20 mouse cellular contexts compared by ENCODE assay signal in genomic region chr5:100044030-100044429, GRCm38 (mm10). TPM values are rescaled to one million over a fixed set of nuclear protein-coding genes. Genes with fewer than 3 reads are reported as not detected.
A peak's percentile ranks its signal among the peaks of the same experiment; 100 is the strongest.
DNase-seq lines count a peak whose midpoint lies in the region; ATAC-seq and TF ChIP-seq lines count a peak whose summit lies in the region.
"Had no signal": no experiment of that assay in that cellular context is flagged by ENCODE, and none has a peak within 500 bp of the region (broad histone marks: within the 10 kb centered on the region; RNA-seq: fewer than 3 reads in every experiment).

No protein-coding gene starts in this region.

- H3K27me3 ChIP-seq in liver, embryonic 16.5 days (ENCODE audit: control insufficient read depth, insufficient read depth, low read depth, low read length), result no peaks in the 10 kb centered on the region
- no peaks in the 10 kb centered on the region for H3K27me3 ChIP-seq in liver, embryonic 12.5 days (replicated peaks)
- no peaks in the 10 kb centered on the region for H3K27me3 ChIP-seq in E14TG2a.4 (ENCODE audit: insufficient read depth, low read length)
- no peaks in the 10 kb centered on the region for H3K27me3 ChIP-seq in stomach, embryonic 16.5 days (ENCODE audit: control insufficient read depth, insufficient read depth, low read length)
- no peaks in the 10 kb centered on the region for H3K27me3 ChIP-seq in midbrain, embryonic 13.5 days
- H3K27me3 ChIP-seq: embryonic facial prominence, embryonic 12.5 days; forebrain, embryonic 13.5 days; heart, embryonic 15.5 days; hindbrain, embryonic 13.5 days; limb, embryonic 13.5 days; midbrain, embryonic 15.5 days; neural tube, embryonic 12.5 days; Patski; stomach, embryonic 15.5 days had no signal

- TF ChIP-seq CTCF in E14TG2a.4 (conservative IDR thresholded peaks at IDR 0.05; ENCODE audit: low read length), result no peak

- peaks cover 27% of the 10 kb centered on the region for H3K4me1 ChIP-seq in liver, embryonic 16.5 days (ENCODE audit: control insufficient read depth, low read depth, low read length)
- peaks cover 66% of the 10 kb centered on the region for H3K4me1 ChIP-seq in liver, embryonic 12.5 days
- H3K4me1 ChIP-seq in E14TG2a.4 (replicated peaks; ENCODE audit: low read depth, low read length), result peaks cover 71% of the 10 kb centered on the region
- H3K4me1 ChIP-seq in ES-E14 (ENCODE audit: control insufficient read depth in 2 of 2, insufficient read depth in 2 of 2, low read length in 2 of 2, poor library complexity in 1 of 2), result peaks cover 8 to 9% of the 10 kb centered on the region in 2 experiments
- peaks cover 22% of the 10 kb centered on the region for H3K4me1 ChIP-seq in stomach, embryonic 16.5 days (ENCODE audit: control insufficient read depth, insufficient read depth, low read length)
- H3K4me1 ChIP-seq in midbrain, embryonic 13.5 days (replicated peaks), result peaks cover 69% of the 10 kb centered on the region

- WGBS in liver, embryonic 16.5 days (ENCODE audit: insufficient replicate concordance), result 56% methylated on average over 4 of the region's 4 CpGs
- 68% methylated on average over 4 of the region's 4 CpGs for WGBS in liver, embryonic 12.5 days (ENCODE audit: insufficient replicate concordance)
- WGBS in stomach, embryonic 16.5 days, result 71% methylated on average over 4 of the region's 4 CpGs
- 83% methylated on average over 4 of the region's 4 CpGs for WGBS in midbrain, embryonic 13.5 days

- H3K4me3 ChIP-seq in liver, embryonic 16.5 days (ENCODE audit: low read depth, low read length), result no peak overlapping the region
- no peak overlapping the region for H3K4me3 ChIP-seq in liver, embryonic 12.5 days
- H3K4me3 ChIP-seq in E14TG2a.4 (replicated peaks; ENCODE audit: low read length) (peak overlapping the region; percentile 98), ES-E14 (ENCODE audit: insufficient read depth in 1 of 2, low read depth in 1 of 2, low read length in 2 of 2, poor library complexity in 1 of 2, severe bottlenecking in 1 of 2) (peak overlapping the region; percentile 29 to 36; a peak in 3 of 4 replicates)
- H3K4me3 ChIP-seq in stomach, embryonic 16.5 days (replicated peaks; ENCODE audit: low read length), result no peak overlapping the region
- H3K4me3 ChIP-seq in midbrain, embryonic 13.5 days (replicated peaks), result no peak overlapping the region
- H3K4me3 ChIP-seq: embryonic facial prominence, embryonic 12.5 days; forebrain, embryonic 13.5 days; heart, embryonic 15.5 days; hindbrain, embryonic 13.5 days; limb, embryonic 13.5 days; midbrain, embryonic 15.5 days; neural tube, embryonic 12.5 days; stomach, embryonic 15.5 days had no signal

- in situ Hi-C loops in ES-E14 (cut with MboI; ENCODE audit: low sequenced_read_pairs in 2 of 2, unreplicated experiment in 2 of 2), result no loop called here

- peak; percentile 87 for DNase-seq in ES-E14 (ENCODE audit: low read depth, low spot score)
- DNase-seq in ovary, postnatal 14 days (ENCODE audit: low spot score), result no peak
- DNase-seq: B cell, adult 2 months; retina, postnatal 1 day had no signal

- H3K36me3 ChIP-seq in liver, embryonic 16.5 days (ENCODE audit: control insufficient read depth, insufficient read depth), result no peaks in the 10 kb centered on the region
- H3K36me3 ChIP-seq in liver, embryonic 12.5 days, result peaks cover 16% of the 10 kb centered on the region
- peaks cover 33% of the 10 kb centered on the region for H3K36me3 ChIP-seq in E14TG2a.4 (ENCODE audit: insufficient read depth, low read length)
- peaks cover 2% of the 10 kb centered on the region; the same call in 1 of the 2 replicates for H3K36me3 ChIP-seq in ES-E14 (ENCODE audit: control insufficient read depth, insufficient read depth, low read length, poor library complexity, severe bottlenecking)
- H3K36me3 ChIP-seq in stomach, embryonic 16.5 days (ENCODE audit: control insufficient read depth, insufficient read depth, low read length), result no peaks in the 10 kb centered on the region
- H3K36me3 ChIP-seq in midbrain, embryonic 13.5 days, result no peaks in the 10 kb centered on the region
- H3K36me3 ChIP-seq: heart, embryonic 15.5 days; hindbrain, embryonic 13.5 days; midbrain, embryonic 15.5 days; neural tube, embryonic 12.5 days; stomach, embryonic 15.5 days had no signal

- 0 out of 2 replicates have a peak overlapping the region, but pooled peaks have one; percentile 16 for H3K27ac ChIP-seq in liver, embryonic 16.5 days (ENCODE audit: low read length)
- H3K27ac ChIP-seq in liver, embryonic 12.5 days, result no peak overlapping the region; the same call in 1 of the 2 replicates
- peak overlapping the region; percentile 90; the same call in 1 of the 2 replicates for H3K27ac ChIP-seq in ES-E14 (ENCODE audit: insufficient read depth, low read depth, low read length, poor library complexity, severe bottlenecking)
- peak overlapping the region; percentile 12; the same call in 1 of the 2 replicates for H3K27ac ChIP-seq in stomach, embryonic 16.5 days (ENCODE audit: low read length)
- H3K27ac ChIP-seq in midbrain, embryonic 13.5 days, result no peak overlapping the region
- H3K27ac ChIP-seq: embryonic facial prominence, embryonic 12.5 days; forebrain, embryonic 13.5 days; heart, embryonic 15.5 days; hindbrain, embryonic 13.5 days; limb, embryonic 13.5 days; liver, embryonic 14.5 days; midbrain, embryonic 15.5 days; neural tube, embryonic 12.5 days; stomach, embryonic 15.5 days had no signal

- no peak overlapping the region for H3K9ac ChIP-seq in liver, embryonic 16.5 days (ENCODE audit: low read depth, low read length)
- H3K9ac ChIP-seq in liver, embryonic 12.5 days, result no peak overlapping the region
- H3K9ac ChIP-seq in ES-E14 (ENCODE audit: insufficient read depth, low read depth, low read length, poor library complexity, severe bottlenecking), result no peak overlapping the region
- no peak overlapping the region for H3K9ac ChIP-seq in stomach, embryonic 16.5 days (ENCODE audit: low read length)
- H3K9ac ChIP-seq in midbrain, embryonic 13.5 days (replicated peaks), result no peak overlapping the region
- H3K9ac ChIP-seq: embryonic facial prominence, embryonic 12.5 days; forebrain, embryonic 13.5 days; heart, embryonic 15.5 days; hindbrain, embryonic 13.5 days; limb, embryonic 13.5 days; liver, embryonic 14.5 days; midbrain, embryonic 15.5 days; neural tube, embryonic 12.5 days; stomach, embryonic 15.5 days had no signal

- H3K9me3 ChIP-seq in liver, embryonic 16.5 days (replicated peaks; ENCODE audit: control insufficient read depth, low read length), result no peaks in the 10 kb centered on the region
- H3K9me3 ChIP-seq in liver, embryonic 12.5 days (replicated peaks), result no peaks in the 10 kb centered on the region
- H3K9me3 ChIP-seq in E14TG2a.4 (ENCODE audit: low read length), result no peaks in the 10 kb centered on the region
- H3K9me3 ChIP-seq in ES-E14 (ENCODE audit: control insufficient read depth, insufficient read depth, low read depth, low read length), result no peaks in the 10 kb centered on the region
- no peaks in the 10 kb centered on the region for H3K9me3 ChIP-seq in stomach, embryonic 16.5 days (replicated peaks; ENCODE audit: control insufficient read depth, low read length)
- H3K9me3 ChIP-seq in midbrain, embryonic 13.5 days, result no peaks in the 10 kb centered on the region
- H3K9me3 ChIP-seq: embryonic facial prominence, embryonic 12.5 days; forebrain, embryonic 13.5 days; heart, embryonic 15.5 days; hindbrain, embryonic 13.5 days; limb, embryonic 13.5 days; midbrain, embryonic 15.5 days; neural tube, embryonic 12.5 days; stomach, embryonic 15.5 days had no signal

- no peak overlapping the region for H3K4me2 ChIP-seq in liver, embryonic 16.5 days (ENCODE audit: low read depth, low read length)
- no peak overlapping the region for H3K4me2 ChIP-seq in liver, embryonic 12.5 days
- no peak overlapping the region for H3K4me2 ChIP-seq in stomach, embryonic 16.5 days (ENCODE audit: low read depth, low read length)
- H3K4me2 ChIP-seq in midbrain, embryonic 13.5 days (replicated peaks), result no peak overlapping the region
- H3K4me2 ChIP-seq: embryonic facial prominence, embryonic 12.5 days; forebrain, embryonic 13.5 days; heart, embryonic 15.5 days; hindbrain, embryonic 13.5 days; limb, embryonic 13.5 days; midbrain, embryonic 15.5 days; neural tube, embryonic 12.5 days; stomach, embryonic 15.5 days had no signal

- no peak for ATAC-seq in liver, embryonic 16.5 days (ENCODE audit: low read depth)
- no peak for ATAC-seq in liver, embryonic 12.5 days
- ATAC-seq in stomach, embryonic 16.5 days (ENCODE audit: insufficient read depth, low FRiP score), result no peak
- no peak for ATAC-seq in midbrain, embryonic 13.5 days
- ATAC-seq: activated CD4-positive, CD25-positive, alpha-beta regulatory T cell, adult 4 months; forebrain, embryonic 13.5 days; midbrain, embryonic 15.5 days; Patski had no signal

TF ChIP-seq in ES-E14, 5 proteins besides CTCF, POLR2A, EP300 and RAD21:
- TF ChIP-seq ZNF384 (IDR thresholded peaks at IDR 0.05; ENCODE audit: low read depth, low read length) (peak; percentile 91), HCFC1 (IDR thresholded peaks at IDR 0.05; ENCODE audit: borderline replicate concordance, insufficient read depth, low read length) (no peak)

RNA-seq across cellular contexts. Expression of gene Enoph1, which starts 4.2 kb away (rescaled TPM):
- polyA plus RNA-seq in liver, embryonic 16.5 days (2015; fragmentation: Nextera tagmentation; extraction: Ambion mirVana), result 14.0 and 15.5 TPM in 2 replicates
- polyA plus RNA-seq in liver, embryonic 12.5 days (2016; fragmentation: Nextera tagmentation; extraction: Ambion mirVana), result 30.7 and 33.8 TPM in 2 replicates
- total RNA-seq in ES-E14 (2012; rRNA removed), result 81.5 and 88.8 TPM in 2 replicates
- polyA plus RNA-seq in stomach, embryonic 16.5 days (2015; fragmentation: Nextera tagmentation; extraction: Ambion mirVana), result 42.2 and 48.3 TPM in 2 replicates
- 39.4 and 40.5 TPM in 2 replicates for polyA plus RNA-seq in midbrain, embryonic 13.5 days (2015; fragmentation: Nextera tagmentation; extraction: Ambion mirVana)

RNA-seq across cellular contexts. Expression of gene Hnrnpdl, which starts 4.6 kb away (rescaled TPM):
- 37.8 and 40.5 TPM in 2 replicates for polyA plus RNA-seq in liver, embryonic 16.5 days (2015; fragmentation: Nextera tagmentation; extraction: Ambion mirVana)
- polyA plus RNA-seq in liver, embryonic 12.5 days (2016; fragmentation: Nextera tagmentation; extraction: Ambion mirVana), result 88.2 and 90.9 TPM in 2 replicates
- 177 and 184 TPM in 2 replicates for total RNA-seq in ES-E14 (2012; rRNA removed)
- polyA plus RNA-seq in stomach, embryonic 16.5 days (2015; fragmentation: Nextera tagmentation; extraction: Ambion mirVana), result 120 and 123 TPM in 2 replicates
- 270 and 276 TPM in 2 replicates for polyA plus RNA-seq in midbrain, embryonic 13.5 days (2015; fragmentation: Nextera tagmentation; extraction: Ambion mirVana)

Comparison
In these comparisons a context has a peak if more than half of its experiments do, and no peak if none do; other contexts are left out.
1. H3K27ac ChIP-seq: peak in liver, embryonic 16.5 days (single experiment), ES-E14 (single experiment) and stomach, embryonic 16.5 days (single experiment); none in liver, embryonic 12.5 days (single experiment) and midbrain, embryonic 13.5 days (single experiment).
2. H3K4me3 ChIP-seq: peak in E14TG2a.4 (single experiment) and ES-E14 (2 of 2); none in liver, embryonic 16.5 days (single experiment), liver, embryonic 12.5 days (single experiment), stomach, embryonic 16.5 days (single experiment) and midbrain, embryonic 13.5 days (single experiment).